Mouse (Mus musculus): ENCODE measurements around the gene AL731706.1.

AL731706.1 gene

GRCm38 (mm10) chr2:136835882-136836281, 55.3 kb downstream of the AL731706.1 start:
- no peak for DNase-seq (ENCODE audit: low spot score)

- DNase-seq (ENCODE audit: low spot score): no peak
Observed at GRCm38 (mm10) chr2:136834715-136835075, 56.5 kb downstream of the AL731706.1 start.

- no peak for DNase-seq (ENCODE audit: low spot score)
Observed at GRCm38 (mm10) chr2:136833976-136834714, 57.0 kb downstream of the AL731706.1 start.

GRCm38 (mm10) chr2:136832936-136833335, 58.3 kb downstream of the AL731706.1 start:
- DNase-seq (ENCODE audit: low spot score): no peak

Data from ovary, postnatal 36 days (tissue).